Mouse (Mus musculus) adrenal gland, postnatal 25 days (tissue): ENCODE data around the gene Slc8b1. TPM values are rescaled to one million over a fixed set of nuclear protein-coding genes. Genes with fewer than 3 reads are reported as not detected.

Experiments used
- DNase-seq: peaks from one replicate; pipeline ENCODE4 v3.0.0; 2021; ENCODE audit warnings: mixed read lengths
- total RNA-seq: library from RNA; stranded (reverse); gene quantifications from 2 replicates; pipeline ENCODE4 v1.2.3, GENCODE M21; 2021

Gene Slc8b1
- total RNA-seq, 1 experiment from 2014 or later, result 55.3 TPM

DNA sequence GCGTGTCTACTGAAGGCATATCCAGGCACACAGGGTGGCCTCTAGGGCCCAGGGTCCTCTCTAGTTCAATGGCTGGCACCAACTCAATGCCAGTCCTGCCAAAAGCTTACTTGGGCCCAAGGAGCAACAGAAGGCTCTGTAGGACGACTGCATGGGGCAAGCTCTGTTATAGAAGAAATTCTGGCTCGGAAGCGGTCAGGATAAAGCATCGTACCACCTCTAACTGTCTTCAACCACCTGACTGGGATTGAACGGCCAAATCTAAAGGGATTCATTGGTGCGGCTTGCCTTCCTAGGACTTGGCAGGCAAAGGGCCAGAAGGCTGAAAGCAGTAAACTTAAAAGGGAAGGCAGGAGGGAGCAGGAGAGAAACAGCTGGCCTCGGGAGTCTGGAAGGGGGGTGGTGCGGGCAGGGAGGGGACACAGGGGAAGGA, 57.4 kb downstream of the Slc8b1 start:
- DNase-seq, result no peak

DNA sequence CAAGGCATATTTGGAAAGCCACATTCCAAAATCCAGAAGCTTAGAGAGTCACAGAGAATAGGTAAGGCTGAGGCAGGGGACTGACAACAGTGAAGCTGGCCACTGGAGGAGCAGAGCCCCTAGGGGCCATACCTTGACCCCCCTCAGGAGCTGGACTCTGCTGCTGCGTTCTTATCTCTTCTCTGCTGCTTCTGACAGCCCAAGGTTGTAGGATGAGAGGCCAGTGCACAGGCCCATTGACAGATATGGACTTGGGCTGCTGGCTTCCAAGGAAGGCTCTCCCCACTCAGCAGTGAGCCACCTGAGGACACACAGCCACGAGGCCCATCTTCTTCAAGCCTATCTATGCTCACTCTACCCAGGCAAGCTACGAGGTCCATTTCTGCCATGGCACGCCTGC, 58.0 kb downstream of the Slc8b1 start:
- no peak for DNase-seq

DNA sequence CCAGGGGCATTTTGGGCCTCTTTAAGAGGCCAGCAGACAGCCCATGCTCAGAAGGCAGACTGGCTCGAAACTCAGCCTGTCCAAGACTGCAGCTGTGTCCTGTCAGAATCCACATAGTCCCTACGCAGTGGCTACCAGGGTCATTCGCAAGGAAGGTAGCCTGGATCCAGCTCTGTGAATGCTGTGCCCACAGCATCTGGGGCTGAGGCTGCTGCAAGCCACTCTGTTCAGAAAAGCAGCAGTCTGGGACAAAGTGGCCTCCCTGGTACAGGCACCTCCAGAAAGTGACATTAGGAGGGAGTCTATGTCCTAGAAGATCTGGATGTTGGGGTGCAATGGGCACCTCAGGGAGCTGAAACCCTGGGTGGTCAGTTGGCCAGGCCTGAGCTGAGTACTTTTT, 58.8 kb downstream of the Slc8b1 start:
- DNase-seq, result no peak

DNA sequence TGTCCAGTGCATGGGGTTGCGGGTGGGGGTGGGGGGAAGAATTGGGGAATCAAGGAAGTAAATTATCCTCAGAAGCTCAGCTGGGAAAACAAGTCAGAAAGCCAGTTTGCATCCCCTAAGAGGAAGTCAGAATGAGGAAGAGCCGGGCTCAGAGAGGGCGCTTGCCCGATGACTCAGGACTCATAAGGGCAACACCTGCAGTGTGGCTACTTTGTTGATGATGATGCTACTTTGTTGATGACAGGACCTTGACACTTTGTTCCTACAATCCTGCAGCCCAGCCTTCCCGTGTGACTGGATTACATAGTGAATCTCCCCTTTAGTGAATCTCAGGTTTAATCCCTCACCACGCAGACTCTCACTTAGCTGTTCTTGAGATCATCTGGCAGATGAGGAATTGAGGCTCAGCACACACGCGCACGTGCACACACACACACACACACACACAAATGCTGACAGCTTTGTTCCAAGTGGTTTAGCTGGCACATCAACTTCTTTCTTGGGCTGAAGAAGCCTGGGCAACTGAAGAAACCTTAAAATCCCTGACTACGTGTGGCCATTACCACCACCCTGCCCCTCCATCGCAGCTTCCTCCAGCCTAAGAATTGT, 59.4 kb downstream of the Slc8b1 start:
- no peak for DNase-seq

DNA sequence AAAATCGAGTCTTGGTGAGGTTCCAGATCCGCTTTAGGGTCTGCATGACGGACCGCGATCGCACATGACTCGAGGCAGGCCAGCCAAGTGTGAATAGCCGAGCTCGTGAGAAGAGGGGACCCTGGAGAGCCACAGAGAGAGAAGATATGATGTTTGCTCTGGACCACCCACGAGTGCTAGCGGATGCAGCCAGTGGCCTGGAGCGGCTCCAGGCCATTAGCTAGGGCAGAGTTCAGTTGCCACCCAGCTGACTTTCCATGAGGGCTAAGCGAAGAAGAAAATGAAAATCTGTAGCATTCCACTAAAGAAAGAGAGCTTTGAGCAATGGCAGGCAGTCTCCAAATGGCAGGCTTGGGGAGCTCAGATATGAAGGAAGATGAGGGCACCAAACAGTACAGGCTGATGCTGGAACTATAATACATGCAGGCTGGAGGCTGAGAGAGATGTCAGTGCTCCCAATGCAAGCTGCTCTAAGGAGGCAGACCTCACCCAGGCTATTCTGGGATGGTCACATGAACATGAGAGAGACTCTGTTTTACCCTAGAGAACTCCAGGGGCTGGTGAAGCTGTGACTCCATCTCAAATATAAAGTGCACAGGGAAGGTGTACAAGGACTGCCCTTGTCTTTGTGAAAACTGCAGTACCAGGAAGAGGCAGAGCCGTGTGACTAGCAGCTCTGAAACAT, 60.2 kb downstream of the Slc8b1 start:
- DNase-seq, result no peak

DNA sequence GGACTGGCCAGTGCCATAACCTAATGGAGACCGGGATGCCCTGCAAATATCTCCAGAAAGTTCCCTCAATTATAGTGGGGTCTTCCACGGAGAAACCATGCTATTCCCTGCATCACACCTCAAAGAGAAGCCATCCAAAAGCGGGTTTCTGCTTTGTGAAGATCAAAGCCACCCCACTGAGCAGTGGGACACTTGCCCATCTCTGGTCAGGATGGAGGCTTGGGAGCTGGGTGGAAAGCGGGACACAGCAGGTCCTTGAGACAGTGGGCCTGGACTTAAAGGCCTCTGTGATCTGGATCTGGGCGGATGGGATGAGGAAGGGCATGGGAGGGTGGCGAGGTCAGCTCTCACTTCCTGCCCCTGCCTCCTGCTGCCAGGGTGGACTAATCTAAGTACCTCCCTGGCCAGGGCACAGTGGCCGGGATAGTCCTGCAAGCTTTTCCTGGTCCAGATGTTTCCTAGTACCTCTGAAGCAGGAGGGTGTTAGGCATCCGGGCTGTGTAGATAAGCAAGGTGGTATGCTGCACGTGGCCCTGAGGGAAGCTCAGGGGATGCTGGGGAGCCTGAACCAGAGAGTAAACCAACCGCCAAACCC, 63.6 kb downstream of the Slc8b1 start:
- no peak for DNase-seq

DNA sequence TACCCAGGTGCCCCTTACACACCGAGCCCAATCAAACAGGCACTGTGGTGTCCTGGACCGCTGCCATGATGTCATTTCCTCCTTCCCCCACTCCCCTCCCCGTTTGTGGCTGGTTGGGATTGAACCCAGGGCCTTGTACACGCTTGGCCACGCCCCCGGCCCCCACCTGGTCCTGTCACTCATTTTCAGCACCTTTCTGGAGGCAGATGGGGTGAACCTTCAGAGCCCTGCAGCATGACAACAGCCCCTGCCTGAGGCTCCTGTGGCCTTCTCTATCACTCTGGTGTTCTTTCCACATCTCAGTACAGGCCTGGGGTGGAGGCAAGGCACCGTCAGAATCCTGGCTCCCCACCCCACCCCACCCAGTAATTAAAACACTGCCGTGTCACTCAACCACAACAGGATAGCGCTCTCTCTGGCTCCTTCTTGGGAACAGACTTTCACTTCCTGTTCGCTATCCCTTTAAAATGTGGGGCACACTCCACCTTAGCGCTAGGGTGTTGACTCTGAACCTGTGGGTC, 65.9 kb downstream of the Slc8b1 start:
- DNase-seq, result no peak

DNA sequence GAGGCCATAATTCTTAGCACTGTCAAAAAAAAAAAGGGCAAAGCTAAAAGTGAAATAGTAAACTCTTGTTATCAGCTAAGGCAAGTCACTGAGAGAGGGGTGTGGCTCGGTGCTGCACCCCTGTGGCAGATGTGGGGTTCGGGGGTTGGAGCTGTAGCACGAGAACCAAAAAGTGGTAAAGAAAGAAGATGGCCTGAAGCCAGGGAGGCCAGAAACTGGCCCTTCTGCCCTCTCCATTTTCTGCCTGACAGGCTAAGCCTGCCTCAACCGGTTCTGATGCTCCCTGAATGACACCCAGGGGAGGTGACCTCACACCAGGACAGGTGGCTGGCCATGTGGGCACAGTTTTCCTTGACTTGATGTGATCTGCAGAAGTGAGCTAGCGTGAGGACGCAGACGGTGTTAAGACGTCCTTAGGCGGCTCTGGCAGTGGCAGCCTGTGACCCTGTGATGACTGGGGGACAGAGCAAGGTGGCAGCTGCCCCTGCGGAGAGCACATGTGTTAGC, 67.0 kb downstream of the Slc8b1 start:
- no peak for DNase-seq

DNA sequence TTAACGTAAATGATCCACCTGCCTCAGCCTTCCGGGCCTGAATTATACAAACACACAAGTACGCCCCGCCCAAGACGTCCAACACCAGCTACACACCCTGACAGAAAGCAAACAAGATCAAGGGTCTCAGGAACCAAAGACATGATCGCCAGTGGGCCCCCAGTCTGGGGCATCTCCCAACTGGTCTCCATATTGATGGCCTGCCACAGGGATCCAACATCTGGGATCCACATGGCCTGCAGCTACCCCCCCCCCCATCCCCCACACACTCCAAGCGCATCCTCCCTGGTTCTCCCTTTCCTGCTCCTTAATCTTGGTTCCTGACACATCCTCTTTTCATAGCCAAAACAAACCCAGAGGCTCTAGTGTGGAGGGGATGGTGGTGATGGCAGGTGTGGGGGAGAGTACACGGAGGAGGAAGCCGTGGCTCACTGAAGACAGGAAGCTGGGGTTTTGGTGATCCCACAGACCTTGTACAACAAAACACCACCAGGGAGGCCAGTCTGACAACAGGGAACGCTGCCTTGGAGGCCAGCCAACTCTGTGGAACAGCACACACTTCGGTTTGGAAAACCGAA, 67.6 kb downstream of the Slc8b1 start:
- peak; percentile 68 for DNase-seq

DNA sequence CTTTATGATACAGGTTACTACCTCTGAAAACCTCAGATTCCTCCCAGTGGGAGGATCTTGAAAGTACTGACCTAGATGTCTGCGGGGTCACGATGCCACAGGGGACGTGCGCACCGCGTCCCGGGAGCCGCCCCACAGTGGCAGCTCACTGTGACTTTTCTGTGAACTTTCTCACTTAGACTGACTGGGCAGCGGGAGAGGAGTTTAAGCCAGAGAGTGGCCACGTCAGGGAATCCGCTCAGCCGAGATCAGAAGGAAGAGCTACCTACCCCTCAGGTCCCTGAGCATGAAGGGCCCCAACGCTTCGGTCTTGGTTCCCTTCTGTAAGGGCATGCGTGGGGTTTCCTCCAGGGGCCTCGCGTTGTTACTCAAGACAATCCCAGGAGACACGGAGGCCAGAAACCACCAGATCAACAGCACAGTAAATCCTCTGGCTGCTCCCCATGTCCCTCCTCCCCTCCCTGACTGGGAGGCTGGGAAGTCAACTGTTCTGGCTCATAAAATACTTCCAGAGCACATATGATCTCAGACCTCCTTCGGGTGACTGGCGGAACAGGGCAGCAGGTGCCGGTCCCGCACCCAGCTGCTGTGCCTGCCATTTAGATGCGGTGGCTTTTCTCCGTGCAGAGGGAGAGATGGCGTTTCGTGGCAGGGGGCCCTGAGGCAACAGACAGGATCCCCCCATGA, 68.4 kb downstream of the Slc8b1 start:
- DNase-seq, result peak; percentile 39

DNA sequence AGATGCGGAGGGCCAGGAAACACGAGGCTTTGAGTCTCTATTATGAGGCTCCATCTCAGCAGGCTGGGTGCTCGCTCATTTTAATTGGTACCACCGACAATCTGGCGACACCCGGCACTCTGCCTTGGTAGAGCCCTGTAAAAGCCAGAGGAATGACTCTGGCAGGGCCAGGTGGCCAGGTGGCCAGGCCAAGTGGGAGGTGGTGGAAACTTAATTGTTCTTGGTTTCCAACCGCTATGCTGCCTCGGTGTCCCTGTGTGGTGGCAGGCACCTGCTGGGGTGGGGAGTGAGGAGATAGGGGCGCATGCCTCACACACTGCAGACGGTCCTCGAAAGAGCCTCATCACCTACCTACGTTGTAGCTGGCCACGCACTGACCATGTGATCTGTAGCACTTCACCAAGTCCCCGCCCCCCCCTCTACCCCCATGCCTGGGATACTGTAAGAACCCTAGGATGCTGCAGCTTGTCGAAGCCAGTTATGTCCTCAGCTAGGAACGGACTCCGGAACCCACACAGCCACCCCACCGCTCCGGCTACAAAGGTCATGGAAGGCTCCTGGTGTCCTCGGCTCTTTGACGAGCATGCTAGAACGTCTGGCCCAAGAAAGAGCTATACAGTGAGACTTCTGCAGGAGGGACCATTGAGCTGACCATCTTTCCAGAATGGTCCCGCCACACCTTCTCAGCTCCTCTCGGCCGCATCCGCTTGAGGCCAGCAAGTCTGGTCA, 69.1 kb downstream of the Slc8b1 start:
- no peak for DNase-seq

DNA sequence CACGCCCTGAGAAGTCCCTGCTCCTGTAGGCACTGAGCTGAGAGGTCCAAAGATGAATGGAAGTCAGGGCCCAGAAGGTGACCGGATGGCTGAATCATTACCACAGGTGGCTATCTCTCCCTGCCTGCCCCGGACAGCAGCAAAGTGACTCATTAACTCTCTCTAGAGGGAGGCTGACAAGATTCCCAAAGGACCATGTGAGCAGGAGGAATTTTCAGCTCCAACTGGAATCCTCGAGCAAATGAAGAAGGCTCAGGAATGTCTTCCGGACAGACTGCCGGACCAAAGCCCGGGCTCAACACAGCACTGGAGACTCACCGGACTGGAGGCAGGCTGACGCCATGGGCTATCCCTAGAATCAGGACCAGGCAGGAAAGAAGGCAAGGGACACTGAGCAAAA, 71.0 kb downstream of the Slc8b1 start:
- no peak for DNase-seq

DNA sequence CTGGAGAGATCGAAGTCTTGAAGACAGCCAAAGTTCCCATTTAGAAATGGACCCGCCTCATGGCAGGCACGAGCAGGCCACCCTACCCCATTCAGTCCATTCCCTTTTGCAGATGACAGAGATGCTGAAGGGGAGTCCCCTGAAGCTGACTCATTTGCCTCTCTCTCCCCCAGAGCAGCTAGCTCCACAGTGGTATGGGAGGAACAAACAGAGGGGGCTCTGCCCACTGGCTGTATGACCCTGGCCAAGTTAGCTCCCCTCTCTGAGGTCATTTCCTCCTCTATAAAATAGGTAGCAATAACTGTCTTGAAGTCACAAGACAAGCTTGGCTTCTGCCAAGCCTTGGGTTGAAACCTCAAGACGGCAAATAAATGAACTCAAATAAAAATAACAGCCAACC, 72.5 kb downstream of the Slc8b1 start:
- DNase-seq, result no peak

Other genes with a start within 250 kb of the Slc8b1 start
- not detected in 2 replicates for gene Lhx5, start 79.5 kb upstream of the Slc8b1 start, total RNA-seq
- gene Sdsl, start 38.4 kb upstream of the Slc8b1 start, total RNA-seq, result 65.0 and 99.0 TPM in 2 replicates
- 2.9 TPM in 1 of 2 replicates, not detected in the other for gene Sds, start 34.6 kb upstream of the Slc8b1 start, total RNA-seq
- gene Plbd2, start 7.5 kb upstream of the Slc8b1 start, total RNA-seq, result 76.4 and 93.3 TPM in 2 replicates
- gene Tpcn1, start 77.5 kb downstream of the Slc8b1 start, total RNA-seq, result 40.2 and 42.4 TPM in 2 replicates
- gene Iqcd, start 77.8 kb downstream of the Slc8b1 start, total RNA-seq, result 0.57 and 0.67 TPM in 2 replicates
- gene Rita1, start 101.4 kb downstream of the Slc8b1 start, total RNA-seq, result 15.9 and 17.5 TPM in 2 replicates
- 50.5 and 54.7 TPM in 2 replicates for gene Ddx54, start 101.6 kb downstream of the Slc8b1 start, total RNA-seq
- 2.8 and 3.1 TPM in 2 replicates for gene Cfap73, start 123.1 kb downstream of the Slc8b1 start, total RNA-seq
- gene Rasal1, start 137.6 kb downstream of the Slc8b1 start, total RNA-seq, result 19.6 and 20.0 TPM in 2 replicates
- gene Dtx1, start 200.8 kb downstream of the Slc8b1 start, total RNA-seq, result 11.0 and 11.8 TPM in 2 replicates
- 0.67 and 0.95 TPM in 2 replicates for gene Oas2, start 238.7 kb downstream of the Slc8b1 start, total RNA-seq